Mouse (Mus musculus) limb, embryonic 15.5 days (tissue): ENCODE measurements around the gene Tlr2. TPM values are rescaled to one million over a fixed set of nuclear protein-coding genes. Genes with fewer than 3 reads are reported as not detected.

Source experiments
- ATAC-seq: fragments of 200-750 bp; cut with Nextera tagmentation; 2 replicates; pipeline ENCODE4 v1.8.0; 2017; ENCODE audit warnings: low read depth, moderate TSS enrichment; ENCODE audit not compliant: insufficient number of reproducible peaks, low FRiP score, low TSS enrichment
- H3K27ac ChIP-seq: fragments of 300-500 bp; sonication (generic); 2 replicates; pipeline ENCODE4 v1.5.1; 2015; ENCODE audit warnings: moderate library complexity, mild to moderate bottlenecking, inconsistent platforms
- H3K27me3 ChIP-seq: fragments of 300-500 bp; sonication (generic); 2 replicates; pipeline ENCODE4 v1.6.1; 2015; ENCODE audit warnings: inconsistent platforms
- H3K36me3 ChIP-seq: fragments of 300-500 bp; sonication (generic); 2 replicates; pipeline ENCODE4 v1.6.1; 2015; ENCODE audit warnings: inconsistent platforms
- H3K4me1 ChIP-seq: fragments of 300-500 bp; sonication (generic); 2 replicates; pipeline ENCODE4 v1.6.1; 2015; ENCODE audit warnings: inconsistent platforms
- H3K4me2 ChIP-seq: fragments of 300-500 bp; sonication (generic); 2 replicates; pipeline ENCODE4 v1.6.1; 2015; ENCODE audit warnings: mild to moderate bottlenecking, inconsistent platforms
- H3K4me3 ChIP-seq: fragments of 300-500 bp; sonication (generic); 2 replicates; pipeline ENCODE4 v1.5.1; 2015; ENCODE audit warnings: mild to moderate bottlenecking, inconsistent platforms
- H3K9ac ChIP-seq: fragments of 300-500 bp; sonication (generic); 2 replicates; pipeline ENCODE4 v1.6.1; 2015; ENCODE audit warnings: inconsistent platforms
- H3K9me3 ChIP-seq: fragments of 300-500 bp; sonication (generic); 2 replicates; pipeline ENCODE4 v1.6.1; 2016; ENCODE audit warnings: inconsistent platforms
- WGBS: fragments of 180-500 bp; shearing (Covaris S2); methylation state at CpG from one replicate; pipeline ENCODE4 v1.1.7; 2015; 5-methylcytosine and 5-hydroxymethylcytosine counted together
- polyA plus RNA-seq: library from polyadenylated mRNA; unstranded; fragments of >200 nt; fragmentation: Nextera tagmentation; extraction: Ambion mirVana; gene quantifications from 2 replicates; pipeline ENCODE4 v1.2.1, GENCODE M21; 2015

Gene Tlr2
- polyA plus RNA-seq, 1 experiment from 2014 or later, result 11.7 TPM

- Histone ChIP-seq H3K4me3 (no peak overlapping the region), H3K9ac (no peak overlapping the region), H3K9me3 (no peaks in the 10 kb centered on the region), H3K27ac (no peak overlapping the region), H3K36me3 (no peaks in the 10 kb centered on the region), H3K4me1 (peaks cover 9% of the 10 kb centered on the region; the same call in 1 of the 2 replicates), H3K4me2 (no peak overlapping the region), H3K27me3 (0 out of 2 replicates have a peak, but pooled peaks cover 4% of the 10 kb centered on the region)
- ATAC-seq, result no peak
- WGBS, result 94% methylated on average over 4 of the region's 4 CpGs
Measured at GRCm38 (mm10) chr3:83823774-83824173, 17.8 kb downstream of the Tlr2 start.

DNA sequence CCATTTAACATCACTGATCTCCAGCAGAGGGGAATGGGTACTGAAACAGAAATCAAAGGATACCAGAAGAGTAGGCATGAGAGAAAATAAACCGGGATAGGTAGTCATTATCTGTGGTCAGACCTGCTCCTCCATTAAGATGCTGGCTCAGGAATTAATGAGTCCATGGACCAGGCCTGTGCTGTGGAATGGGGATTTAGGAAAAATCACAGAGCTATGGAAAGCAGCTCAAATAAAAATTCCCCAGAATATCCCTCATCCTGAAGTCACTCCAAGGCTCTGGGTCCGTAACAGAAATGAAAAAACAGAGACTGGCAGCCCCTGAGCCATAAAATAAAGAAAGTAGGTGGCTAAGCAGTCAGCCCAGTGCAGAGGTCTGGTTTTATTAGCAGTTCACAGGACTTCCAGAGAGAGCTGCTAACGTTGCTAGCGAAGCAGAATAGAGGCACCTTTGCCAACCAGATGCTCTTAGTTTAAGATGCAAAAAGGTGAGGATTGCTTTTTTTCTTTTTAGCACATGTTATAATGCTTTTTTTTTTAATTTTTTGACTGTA is 25.1 kb downstream of the Tlr2 start:
- 32% methylated on average over 4 of the region's 4 CpGs for WGBS
- Histone ChIP-seq H3K27me3 (no peaks in the 10 kb centered on the region), H3K36me3 (no peaks in the 10 kb centered on the region), H3K27ac (0 out of 2 replicates have a peak overlapping the region, but pooled peaks have one; percentile 43), H3K4me3 (no peak overlapping the region), H3K4me1 (peaks cover 18% of the 10 kb centered on the region), H3K4me2 (no peak overlapping the region), H3K9ac (no peak overlapping the region), H3K9me3 (no peaks in the 10 kb centered on the region)
- ATAC-seq, result peak; percentile 87

DNA sequence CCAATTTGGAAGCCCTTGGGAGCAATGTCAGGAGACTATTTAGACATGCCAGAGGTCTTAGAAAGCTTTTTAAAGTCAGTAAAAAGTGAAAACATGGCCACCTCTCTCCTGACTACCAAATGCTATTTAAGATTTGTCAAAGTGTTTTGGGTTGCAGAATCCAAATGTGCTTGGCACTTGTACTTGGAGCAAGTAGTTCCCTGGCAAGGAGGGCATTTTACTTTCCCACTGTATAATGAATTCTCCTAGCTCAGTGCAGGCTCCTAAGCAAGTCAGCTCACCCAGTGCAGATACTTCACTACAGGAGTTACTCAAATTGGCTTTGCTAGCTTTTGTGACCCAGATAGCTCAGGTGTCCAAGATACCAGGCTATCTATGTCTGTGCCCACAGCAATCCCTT is 28.7 kb downstream of the Tlr2 start:
- H3K4me3 ChIP-seq, result no peak overlapping the region
- no peak overlapping the region for H3K27ac ChIP-seq
- H3K4me2 ChIP-seq, result no peak overlapping the region
- no peak for ATAC-seq
- no peaks in the 10 kb centered on the region for H3K9me3 ChIP-seq
- no peaks in the 10 kb centered on the region for H3K36me3 ChIP-seq
- peaks cover 19% of the 10 kb centered on the region for H3K4me1 ChIP-seq
- no peaks in the 10 kb centered on the region for H3K27me3 ChIP-seq
- no peak overlapping the region for H3K9ac ChIP-seq

GRCm38 (mm10) chr3:83811987-83812386 is 29.6 kb downstream of the Tlr2 start:
- no peak overlapping the region for H3K27ac ChIP-seq
- no peak overlapping the region for H3K9ac ChIP-seq
- ATAC-seq, result no peak
- no peak overlapping the region for H3K4me3 ChIP-seq
- WGBS, result 32% methylated on average over 7 of the region's 7 CpGs
- no peaks in the 10 kb centered on the region for H3K9me3 ChIP-seq
- no peak overlapping the region for H3K4me2 ChIP-seq
- H3K4me1 ChIP-seq, result peaks cover 11% of the 10 kb centered on the region
- H3K27me3 ChIP-seq, result no peaks in the 10 kb centered on the region
- H3K36me3 ChIP-seq, result no peaks in the 10 kb centered on the region

GRCm38 (mm10) chr3:83808483-83808882 is 33.1 kb downstream of the Tlr2 start:
- Histone ChIP-seq H3K9ac (no peak overlapping the region), H3K27ac (no peak overlapping the region), H3K4me2 (no peak overlapping the region), H3K36me3 (no peaks in the 10 kb centered on the region), H3K9me3 (no peaks in the 10 kb centered on the region), H3K27me3 (no peaks in the 10 kb centered on the region), H3K4me1 (peaks cover 6% of the 10 kb centered on the region), H3K4me3 (no peak overlapping the region)
- ATAC-seq, result no peak
- WGBS, result 41% methylated on average over 12 of the region's 12 CpGs

DNA sequence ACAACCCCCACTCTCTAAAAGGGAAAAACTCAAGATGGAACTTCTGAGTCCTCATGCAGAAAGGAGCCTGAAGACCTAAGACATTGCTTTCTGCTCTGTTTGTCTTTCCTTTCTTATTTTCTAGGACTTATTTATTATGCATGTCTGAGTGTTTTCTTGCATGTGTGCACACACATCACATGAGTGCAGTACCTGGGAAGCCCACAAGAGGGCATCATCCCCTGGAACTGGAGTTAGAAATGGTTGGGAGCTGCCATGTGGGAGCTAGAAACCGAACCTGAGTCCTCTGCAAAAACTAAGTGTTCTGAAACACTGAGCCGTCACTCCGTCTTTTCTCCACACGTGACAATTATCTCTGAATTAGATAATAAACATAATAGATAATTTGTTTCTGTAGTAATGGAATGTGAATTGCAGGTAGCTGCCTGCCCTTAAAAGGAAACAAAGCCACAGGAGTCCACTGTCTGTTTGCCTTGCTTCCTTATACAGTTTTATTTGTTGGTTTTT is 39.9 kb downstream of the Tlr2 start:
- no peaks in the 10 kb centered on the region for H3K27me3 ChIP-seq
- H3K4me3 ChIP-seq, result no peak overlapping the region
- H3K27ac ChIP-seq, result no peak overlapping the region
- no peaks in the 10 kb centered on the region for H3K4me1 ChIP-seq
- H3K9me3 ChIP-seq, result no peaks in the 10 kb centered on the region
- no peaks in the 10 kb centered on the region for H3K36me3 ChIP-seq
- no peak overlapping the region for H3K4me2 ChIP-seq
- 96% methylated on average over 4 of the region's 4 CpGs for WGBS
- H3K9ac ChIP-seq, result no peak overlapping the region
- ATAC-seq, result no peak

DNA sequence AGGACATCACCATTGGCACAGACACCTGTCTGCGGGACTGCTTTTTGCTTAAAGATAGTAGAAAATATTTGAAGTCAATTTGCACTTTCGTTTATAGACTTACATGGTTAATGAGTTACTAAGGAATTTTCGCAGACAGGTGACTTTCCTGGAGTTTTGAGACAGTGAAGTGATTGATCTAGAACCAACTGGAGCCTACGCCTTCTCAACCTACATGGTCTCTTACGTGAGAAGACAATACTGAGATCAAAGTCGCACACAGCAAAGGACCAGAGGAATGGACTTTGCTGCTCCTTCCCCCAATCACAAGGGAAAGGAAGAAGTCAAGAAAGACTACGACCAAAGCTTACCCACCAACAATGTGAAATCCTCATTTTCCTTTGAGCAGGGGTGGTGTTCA is 42.1 kb downstream of the Tlr2 start:
- no peaks in the 10 kb centered on the region for H3K9me3 ChIP-seq
- H3K36me3 ChIP-seq, result no peaks in the 10 kb centered on the region
- no peak overlapping the region for H3K9ac ChIP-seq
- no peak overlapping the region for H3K4me2 ChIP-seq
- ATAC-seq, result no peak
- no peak overlapping the region for H3K4me3 ChIP-seq
- 94% methylated on average over 7 of the region's 7 CpGs for WGBS
- H3K27ac ChIP-seq, result no peak overlapping the region
- H3K4me1 ChIP-seq, result no peaks in the 10 kb centered on the region
- no peaks in the 10 kb centered on the region for H3K27me3 ChIP-seq

DNA sequence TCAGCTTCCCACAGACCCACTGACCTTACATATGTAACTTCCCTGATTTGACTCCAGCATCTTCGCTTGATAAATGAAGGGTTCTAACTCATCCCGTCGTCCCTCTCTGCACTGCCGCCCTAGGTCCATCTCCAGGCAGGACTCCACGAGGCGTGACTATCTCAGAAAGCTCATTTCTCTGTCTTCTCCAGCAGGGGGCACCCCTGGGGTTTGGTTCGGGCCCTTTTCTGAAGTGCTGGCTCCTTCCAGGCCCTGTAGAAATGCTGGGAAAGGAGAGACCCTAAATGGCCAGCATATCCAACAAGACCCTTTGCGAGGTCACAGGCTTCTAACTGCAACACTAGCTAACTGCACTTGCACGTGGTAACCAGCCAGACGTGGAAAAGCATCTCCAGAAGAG is 43.7 kb downstream of the Tlr2 start:
- H3K4me3 ChIP-seq, result no peak overlapping the region
- peak overlapping the region; percentile 33 for H3K4me2 ChIP-seq
- H3K9me3 ChIP-seq, result no peaks in the 10 kb centered on the region
- H3K27ac ChIP-seq, result no peak overlapping the region
- ATAC-seq, result no peak
- no peaks in the 10 kb centered on the region for H3K27me3 ChIP-seq
- no peaks in the 10 kb centered on the region for H3K36me3 ChIP-seq
- no peaks in the 10 kb centered on the region for H3K4me1 ChIP-seq
- 6% methylated on average over 10 of the region's 10 CpGs for WGBS
- no peak overlapping the region for H3K9ac ChIP-seq

- H3K27me3 ChIP-seq, result no peaks in the 10 kb centered on the region
- no peak overlapping the region for H3K27ac ChIP-seq
- no peaks in the 10 kb centered on the region for H3K4me1 ChIP-seq
- no peak overlapping the region for H3K9ac ChIP-seq
- no peaks in the 10 kb centered on the region for H3K36me3 ChIP-seq
- ATAC-seq, result no peak
- no peaks in the 10 kb centered on the region for H3K9me3 ChIP-seq
- no peak overlapping the region for H3K4me3 ChIP-seq
- H3K4me2 ChIP-seq, result no peak overlapping the region
- WGBS, result 39% methylated on average over 6 of the region's 6 CpGs
Measured at GRCm38 (mm10) chr3:83797098-83797497, 44.5 kb downstream of the Tlr2 start.

DNA sequence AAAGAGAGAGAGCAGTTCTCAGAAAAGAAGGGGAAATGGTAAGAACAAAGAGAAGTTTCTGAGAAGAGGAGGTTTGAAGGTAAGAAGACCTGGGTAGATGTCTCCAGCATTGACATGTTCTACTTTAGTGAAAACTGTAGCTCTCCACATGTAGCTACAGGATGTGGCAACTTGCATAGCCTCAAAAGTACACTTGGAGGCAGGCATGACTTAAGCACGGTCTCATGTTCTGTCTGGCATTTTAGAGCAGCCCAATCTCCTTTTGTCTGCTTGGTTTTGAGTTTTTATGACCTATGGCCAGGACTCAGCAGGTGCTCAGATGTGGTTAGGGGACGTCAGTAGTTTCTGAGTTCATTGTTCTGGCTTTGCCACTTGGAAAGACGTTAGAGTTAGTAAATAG is 50.1 kb downstream of the Tlr2 start:
- ATAC-seq, result no peak
- WGBS, result 48% methylated on average over 3 of the region's 3 CpGs
- H3K9me3 ChIP-seq, result no peaks in the 10 kb centered on the region
- no peak overlapping the region for H3K4me3 ChIP-seq
- no peak overlapping the region for H3K4me2 ChIP-seq
- no peaks in the 10 kb centered on the region for H3K36me3 ChIP-seq
- 0 out of 2 replicates have a peak, but pooled peaks cover 5% of the 10 kb centered on the region for H3K4me1 ChIP-seq
- H3K9ac ChIP-seq, result no peak overlapping the region
- no peak overlapping the region for H3K27ac ChIP-seq
- no peaks in the 10 kb centered on the region for H3K27me3 ChIP-seq

- Histone ChIP-seq H3K9ac (peak overlapping the region; percentile 70), H3K27ac (peak overlapping the region; percentile 51; the same call in 1 of the 2 replicates), H3K9me3 (no peaks in the 10 kb centered on the region), H3K27me3 (no peaks in the 10 kb centered on the region), H3K4me1 (peaks cover 5% of the 10 kb centered on the region; the same call in 1 of the 2 replicates), H3K36me3 (no peaks in the 10 kb centered on the region), H3K4me3 (peak overlapping the region; percentile 67), H3K4me2 (peak overlapping the region; percentile 93)
- ATAC-seq, result peak; percentile 67; the same call in 1 of the 2 replicates
- 2% methylated on average over 44 of the region's 44 CpGs for WGBS
Measured at GRCm38 (mm10) chr3:83789651-83790451, 51.7 kb downstream of the Tlr2 start.

- WGBS, result 82% methylated on average over 7 of the region's 7 CpGs
- no peak overlapping the region for H3K27ac ChIP-seq
- peaks cover 20% of the 10 kb centered on the region for H3K4me1 ChIP-seq
- no peak overlapping the region for H3K9ac ChIP-seq
- ATAC-seq, result no peak
- H3K9me3 ChIP-seq, result no peaks in the 10 kb centered on the region
- H3K27me3 ChIP-seq, result no peaks in the 10 kb centered on the region
- H3K4me3 ChIP-seq, result no peak overlapping the region
- no peaks in the 10 kb centered on the region for H3K36me3 ChIP-seq
- H3K4me2 ChIP-seq, result no peak overlapping the region
Measured at GRCm38 (mm10) chr3:83787776-83788305, 53.7 kb downstream of the Tlr2 start.
